Mouse (Mus musculus) kidney, embryonic 14.5 days (tissue): ENCODE measurements at regions not wholly inside any gene's neighbourhood (a gene's known extent, or its start where the extent isn't known, plus 50 kb on each side); places are given as distances from the start of the nearest gene placed in this dataset.

Experiments used
- ATAC-seq: fragments of 200-750 bp; cut with Nextera tagmentation; 2 replicates; pipeline ENCODE4 v1.8.0; 2017; ENCODE audit warnings: moderate number of reproducible peaks, mild to moderate bottlenecking, moderate TSS enrichment, moderate library complexity; ENCODE audit not compliant: low FRiP score, low TSS enrichment
- H3K27ac ChIP-seq: fragments of 300-500 bp; sonication (generic); 2 replicates; pipeline ENCODE4 v1.5.1; 2014; ENCODE audit warnings: low read depth, mild to moderate bottlenecking, low read length, moderate library complexity, mixed read lengths
- H3K27me3 ChIP-seq: fragments of 300-500 bp; sonication (generic); 2 replicates; pipeline ENCODE4 v1.6.1; 2014; ENCODE audit warnings: mild to moderate bottlenecking, low read length; ENCODE audit not compliant: control insufficient read depth, insufficient read depth
- H3K36me3 ChIP-seq: fragments of 300-500 bp; sonication (generic); 2 replicates; pipeline ENCODE4 v1.6.1; 2014; ENCODE audit warnings: low read length, mixed read lengths; ENCODE audit not compliant: control insufficient read depth, insufficient read depth
- H3K4me1 ChIP-seq: fragments of 300-500 bp; sonication (generic); 2 replicates; pipeline ENCODE4 v1.6.1; 2014; ENCODE audit warnings: low read length, mixed read lengths; ENCODE audit not compliant: control insufficient read depth, insufficient read depth
- H3K4me2 ChIP-seq: fragments of 300-500 bp; sonication (generic); replicated peaks from 2 replicates; pipeline ENCODE4 v1.6.1; 2014; ENCODE audit warnings: low read depth, mild to moderate bottlenecking, low read length
- H3K4me3 ChIP-seq: fragments of 300-500 bp; sonication (generic); 2 replicates; pipeline ENCODE4 v1.5.1; 2014; ENCODE audit warnings: mild to moderate bottlenecking, low read length
- H3K9ac ChIP-seq: fragments of 300-500 bp; sonication (generic); 2 replicates; pipeline ENCODE4 v1.6.1; 2014; ENCODE audit warnings: low read depth, mild to moderate bottlenecking, low read length, moderate library complexity
- H3K9me3 ChIP-seq: fragments of 300-500 bp; sonication (generic); 2 replicates; pipeline ENCODE4 v1.6.1; 2016; ENCODE audit warnings: low read length; ENCODE audit not compliant: control insufficient read depth
- WGBS: fragments of 180-500 bp; shearing (Covaris S2); extraction: QIAGEN DNeasy Blood & Tissue Kit; methylation state at CpG from one replicate; pipeline ENCODE4 v1.1.7; 2014; 5-methylcytosine and 5-hydroxymethylcytosine counted together

- Histone ChIP-seq H3K36me3 (no peaks in the 10 kb centered on the region), H3K4me2 (no peak overlapping the region), H3K27me3 (no peaks in the 10 kb centered on the region), H3K9me3 (no peaks in the 10 kb centered on the region), H3K27ac (no peak overlapping the region), H3K4me3 (no peak overlapping the region), H3K9ac (no peak overlapping the region), H3K4me1 (0 out of 2 replicates have a peak, but pooled peaks cover 3% of the 10 kb centered on the region)
- peak; percentile 64; the same call in 1 of the 2 replicates for ATAC-seq
- WGBS: 26% methylated on average over 5 of the region's 5 CpGs
Observed at GRCm38 (mm10) chr2:159622141-159622669, 711.8 kb downstream of the Gm826 start.

- ATAC-seq: no peak
- H3K9ac ChIP-seq: no peak overlapping the region
- no peaks in the 10 kb centered on the region for H3K36me3 ChIP-seq
- H3K4me1 ChIP-seq: 0 out of 2 replicates have a peak, but pooled peaks cover 3% of the 10 kb centered on the region
- H3K4me3 ChIP-seq: no peak overlapping the region
- no peak overlapping the region for H3K27ac ChIP-seq
- WGBS: 67% methylated on average over 1 of the region's 1 CpGs
- no peaks in the 10 kb centered on the region for H3K27me3 ChIP-seq
- no peaks in the 10 kb centered on the region for H3K9me3 ChIP-seq
- H3K4me2 ChIP-seq: no peak overlapping the region
Observed at GRCm38 (mm10) chr2:159625306-159625705, 708.7 kb downstream of the Gm826 start.

- 48% methylated on average over 4 of the region's 4 CpGs for WGBS
- H3K27me3 ChIP-seq: no peaks in the 10 kb centered on the region
- no peak overlapping the region for H3K4me3 ChIP-seq
Observed at GRCm38 (mm10) chr2:159645861-159646260, 688.1 kb downstream of the Gm826 start.

GRCm38 (mm10) chr2:159646595-159646994 is 687.4 kb downstream of the Gm826 start:
- Histone ChIP-seq H3K9me3 (no peaks in the 10 kb centered on the region), H3K27me3 (no peaks in the 10 kb centered on the region), H3K4me3 (no peak overlapping the region), H3K4me2 (no peak overlapping the region), H3K27ac (no peak overlapping the region), H3K4me1 (no peaks in the 10 kb centered on the region), H3K9ac (no peak overlapping the region), H3K36me3 (no peaks in the 10 kb centered on the region)
- WGBS: 43% methylated on average over 2 of the region's 2 CpGs
- peak; percentile 49; the same call in 1 of the 2 replicates for ATAC-seq

More at GRCm38 (mm10) chr2:159645861-159646260, 688.1 kb downstream of the Gm826 start:
- no peaks in the 10 kb centered on the region for H3K36me3 ChIP-seq
- H3K4me1 ChIP-seq: no peaks in the 10 kb centered on the region
- no peak for ATAC-seq
- H3K27ac ChIP-seq: no peak overlapping the region
- no peak overlapping the region for H3K9ac ChIP-seq
- no peaks in the 10 kb centered on the region for H3K9me3 ChIP-seq
- no peak overlapping the region for H3K4me2 ChIP-seq

- H3K27ac ChIP-seq: no peak overlapping the region
- no peak overlapping the region for H3K9ac ChIP-seq
- no peaks in the 10 kb centered on the region for H3K4me1 ChIP-seq
- H3K36me3 ChIP-seq: no peaks in the 10 kb centered on the region
- no peak for ATAC-seq
- H3K4me3 ChIP-seq: no peak overlapping the region
- 65% methylated on average over 3 of the region's 3 CpGs for WGBS
- H3K9me3 ChIP-seq: no peaks in the 10 kb centered on the region
- no peak overlapping the region for H3K4me2 ChIP-seq
- no peaks in the 10 kb centered on the region for H3K27me3 ChIP-seq
Observed at GRCm38 (mm10) chr2:159652243-159652642, 681.7 kb downstream of the Gm826 start.

- peak; percentile 49; the same call in 1 of the 2 replicates for ATAC-seq
- 17% methylated on average over 3 of the region's 3 CpGs for WGBS
- Histone ChIP-seq H3K27me3 (no peaks in the 10 kb centered on the region), H3K27ac (no peak overlapping the region), H3K4me1 (no peaks in the 10 kb centered on the region), H3K36me3 (no peaks in the 10 kb centered on the region), H3K9me3 (no peaks in the 10 kb centered on the region), H3K4me3 (no peak overlapping the region), H3K9ac (no peak overlapping the region), H3K4me2 (no peak overlapping the region)
Observed at GRCm38 (mm10) chr2:159676845-159677244, 657.1 kb downstream of the Gm826 start.

GRCm38 (mm10) chr2:159680641-159681040 is 653.3 kb downstream of the Gm826 start:
- Histone ChIP-seq H3K27ac (no peak overlapping the region), H3K9ac (no peak overlapping the region), H3K27me3 (no peaks in the 10 kb centered on the region), H3K4me1 (no peaks in the 10 kb centered on the region), H3K4me3 (no peak overlapping the region), H3K4me2 (no peak overlapping the region), H3K36me3 (no peaks in the 10 kb centered on the region), H3K9me3 (no peaks in the 10 kb centered on the region)
- ATAC-seq: no peak
- 71% methylated on average over 1 of the region's 1 CpGs for WGBS

- H3K4me3 ChIP-seq: no peak overlapping the region
- no peaks in the 10 kb centered on the region for H3K27me3 ChIP-seq
- H3K4me1 ChIP-seq: no peaks in the 10 kb centered on the region
- no peaks in the 10 kb centered on the region for H3K36me3 ChIP-seq
- 86% methylated on average over 3 of the region's 3 CpGs for WGBS
- no peak for ATAC-seq
- peaks cover 7% of the 10 kb centered on the region; the same call in 1 of the 2 replicates for H3K9me3 ChIP-seq
- no peak overlapping the region for H3K27ac ChIP-seq
- no peak overlapping the region for H3K4me2 ChIP-seq
- H3K9ac ChIP-seq: no peak overlapping the region
Observed at GRCm38 (mm10) chr2:159703100-159703499, 630.9 kb downstream of the Gm826 start.

GRCm38 (mm10) chr2:159708141-159708540 is 625.8 kb downstream of the Gm826 start:
- Histone ChIP-seq H3K27me3 (no peaks in the 10 kb centered on the region), H3K4me1 (no peaks in the 10 kb centered on the region), H3K4me2 (no peak overlapping the region), H3K9ac (no peak overlapping the region), H3K4me3 (no peak overlapping the region), H3K9me3 (no peaks in the 10 kb centered on the region), H3K27ac (no peak overlapping the region), H3K36me3 (no peaks in the 10 kb centered on the region)
- no peak for ATAC-seq
- WGBS: 74% methylated on average over 2 of the region's 2 CpGs
